Mouse (Mus musculus): ENCODE measurements around the gene Zdhhc23. TPM values are rescaled to one million over a fixed set of nuclear protein-coding genes. Genes with fewer than 3 reads are reported as not detected.

The Zdhhc23 gene
- polyA plus RNA-seq, 1 experiment: not detected

GRCm38 (mm10) chr16:43979010-43979327, 622 bp downstream of the Zdhhc23 start:
- no peak for TF ChIP-seq GATA1 (IDR thresholded peaks at IDR 0.05; ENCODE audit: low read length)

- no peak for TF ChIP-seq GATA1 (IDR thresholded peaks at IDR 0.05; ENCODE audit: low read length)
Measured at GRCm38 (mm10) chr16:43973606-43974220, 5.9 kb downstream of the Zdhhc23 start.

DNA sequence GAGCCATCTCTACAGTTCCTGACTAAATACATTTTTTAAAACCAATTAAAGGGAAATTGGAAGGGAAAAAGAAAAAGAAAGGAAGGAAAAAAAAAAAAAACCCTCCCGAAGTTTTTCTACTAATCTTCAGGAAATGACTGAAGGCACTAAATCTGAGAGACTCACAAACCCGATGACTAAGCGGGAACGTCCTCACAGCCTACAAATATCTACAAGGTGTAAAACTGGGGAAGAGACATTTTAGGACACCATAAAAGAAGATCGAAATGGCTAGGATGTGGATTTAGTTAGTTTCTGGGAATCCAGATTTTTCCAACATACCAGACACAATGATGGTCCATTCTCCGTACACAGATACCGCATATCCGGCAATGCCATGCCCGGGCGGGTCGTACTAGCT, 6.4 kb downstream of the Zdhhc23 start:
- no peak for TF ChIP-seq GATA1 (IDR thresholded peaks at IDR 0.05; ENCODE audit: low read length)

DNA sequence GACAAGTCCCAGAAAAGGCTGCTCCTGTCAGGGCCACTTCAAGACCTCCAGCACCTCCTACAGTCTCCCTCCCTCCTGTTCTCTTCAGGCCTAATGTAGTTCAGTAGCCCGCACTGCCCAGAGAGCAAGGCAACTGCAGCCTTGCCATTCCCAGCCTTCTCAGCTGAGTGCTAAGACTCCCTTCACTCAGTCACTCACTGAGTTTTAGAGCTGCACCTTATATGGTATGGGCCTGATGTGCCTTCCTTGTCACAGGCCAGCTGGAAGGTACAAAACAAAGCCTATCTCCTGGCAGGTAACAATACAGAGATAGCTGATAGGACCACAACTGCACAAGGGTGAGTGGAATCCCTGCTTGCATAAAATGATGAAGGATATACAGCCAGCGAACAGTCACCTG, 7.2 kb downstream of the Zdhhc23 start:
- no peak for TF ChIP-seq GATA1 (IDR thresholded peaks at IDR 0.05; ENCODE audit: low read length)

DNA sequence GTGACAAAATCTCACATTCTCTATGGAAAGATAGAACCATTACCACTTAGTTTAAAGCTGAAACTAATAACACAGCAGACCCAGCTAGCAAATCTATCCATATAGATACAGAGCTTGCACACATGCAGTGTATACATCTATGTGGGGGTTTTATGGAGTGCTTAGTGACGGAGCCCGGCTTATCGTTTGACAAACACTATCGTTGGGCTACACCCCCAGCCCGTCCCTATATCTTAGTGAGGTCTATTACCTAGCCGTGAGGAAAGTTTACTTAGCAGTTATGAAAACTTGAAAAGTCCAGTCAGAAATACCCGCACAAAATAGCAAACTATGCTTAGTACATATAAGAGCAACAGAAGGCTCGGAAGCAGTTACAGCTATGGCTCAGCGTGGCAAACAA, 7.8 kb downstream of the Zdhhc23 start:
- no peak for TF ChIP-seq GATA1 (IDR thresholded peaks at IDR 0.05; ENCODE audit: low read length)

DNA sequence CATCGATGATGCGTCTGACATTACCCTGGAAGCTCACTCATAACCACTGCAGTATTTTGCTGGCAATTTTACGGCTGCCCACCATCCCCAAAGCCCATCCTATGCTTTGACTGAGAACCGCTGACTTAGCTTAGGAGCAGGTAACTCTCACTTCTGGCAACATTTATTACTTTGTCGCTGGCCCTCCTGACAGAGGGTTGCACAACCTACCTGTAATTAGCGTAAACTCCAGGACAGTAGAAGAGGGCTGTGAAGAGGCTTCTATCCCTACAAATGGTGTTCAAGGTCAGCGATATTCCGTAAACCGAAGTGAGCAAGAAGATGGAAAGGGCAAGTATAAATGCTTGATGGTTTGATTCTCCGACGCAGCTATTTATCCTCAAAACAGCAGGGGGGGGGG, 8.4 kb downstream of the Zdhhc23 start:
- no peak for TF ChIP-seq GATA1 (IDR thresholded peaks at IDR 0.05; ENCODE audit: low read length)

- TF ChIP-seq GATA1 (IDR thresholded peaks at IDR 0.05; ENCODE audit: low read length): no peak
Measured at GRCm38 (mm10) chr16:43970426-43970825, 9.2 kb downstream of the Zdhhc23 start.

DNA sequence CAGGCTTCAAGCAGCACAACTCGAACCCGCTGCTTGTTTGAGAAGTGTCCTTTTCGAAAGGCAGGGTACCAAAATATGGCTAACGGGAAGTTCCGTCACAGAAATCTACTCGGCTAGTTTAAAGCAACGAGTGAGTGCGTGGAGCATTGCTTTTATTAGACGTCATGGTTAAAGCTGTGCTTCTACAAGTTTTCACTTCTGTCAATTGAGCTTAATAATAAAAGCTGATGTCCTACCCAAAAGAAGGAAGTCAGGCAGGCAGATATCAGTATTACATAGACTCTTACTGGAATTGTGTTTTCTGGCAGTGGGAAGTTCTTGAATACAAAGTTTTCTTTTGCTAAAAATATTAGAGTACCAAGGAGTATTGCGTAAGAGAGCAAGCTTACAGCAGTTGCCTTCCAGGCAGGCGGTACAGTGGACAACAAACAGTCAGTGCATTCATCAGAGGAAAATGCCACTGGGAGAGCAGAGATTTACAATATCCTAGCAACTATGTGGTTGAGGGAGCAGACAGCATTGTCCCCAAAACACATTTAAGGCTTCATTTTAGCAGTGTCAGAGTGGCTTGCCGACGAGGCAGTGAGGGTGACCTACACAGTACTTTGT, 13.7 kb downstream of the Zdhhc23 start:
- no peak for TF ChIP-seq GATA1 (IDR thresholded peaks at IDR 0.05; ENCODE audit: low read length)

DNA sequence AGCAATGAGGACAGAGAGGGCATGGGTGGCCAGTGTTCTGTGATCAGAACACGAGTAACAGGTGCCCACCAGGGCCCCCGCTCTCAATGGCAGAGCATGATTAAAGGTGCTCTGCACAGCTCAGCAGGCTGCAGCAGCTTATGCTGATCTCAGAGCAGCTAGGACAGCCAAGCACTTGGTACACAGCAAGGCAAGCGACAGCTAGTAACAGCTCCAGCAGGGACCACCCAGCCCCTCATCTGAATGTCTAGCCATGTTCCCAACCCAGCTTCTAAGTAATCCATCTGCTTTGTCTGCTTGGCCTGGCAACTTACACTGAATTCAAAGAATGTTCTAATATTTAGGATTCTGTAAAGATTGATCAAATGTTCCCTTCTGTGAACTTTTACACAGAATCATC, 15.8 kb downstream of the Zdhhc23 start:
- TF ChIP-seq GATA1 (IDR thresholded peaks at IDR 0.05; ENCODE audit: low read length): no peak

- TF ChIP-seq GATA1 (IDR thresholded peaks at IDR 0.05; ENCODE audit: low read length): no peak
Measured at GRCm38 (mm10) chr16:43963291-43963690, 16.3 kb downstream of the Zdhhc23 start.

GRCm38 (mm10) chr16:43958038-43958437, 21.6 kb downstream of the Zdhhc23 start:
- TF ChIP-seq GATA1 (IDR thresholded peaks at IDR 0.05; ENCODE audit: low read length): no peak

DNA sequence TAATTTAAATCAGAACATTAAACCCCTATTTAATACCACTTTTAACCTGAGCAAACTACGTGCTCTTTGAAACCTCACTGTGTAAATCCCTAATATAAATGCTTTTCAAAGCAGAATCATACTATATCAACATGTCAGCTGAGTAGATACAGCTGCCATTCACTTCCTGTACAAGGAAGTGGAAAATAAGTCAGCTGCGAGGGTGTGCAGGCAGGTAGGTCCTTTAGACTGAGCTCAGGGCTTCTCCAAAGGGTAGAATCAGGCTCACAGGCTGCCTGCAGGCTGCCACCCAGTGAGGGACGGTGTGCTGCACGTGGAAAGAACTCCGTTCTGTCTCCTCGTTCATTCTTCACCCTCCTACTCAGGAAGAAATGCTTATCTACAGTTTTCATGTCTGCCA, 24.7 kb downstream of the Zdhhc23 start:
- no peak for TF ChIP-seq GATA1 (IDR thresholded peaks at IDR 0.05; ENCODE audit: low read length)

DNA sequence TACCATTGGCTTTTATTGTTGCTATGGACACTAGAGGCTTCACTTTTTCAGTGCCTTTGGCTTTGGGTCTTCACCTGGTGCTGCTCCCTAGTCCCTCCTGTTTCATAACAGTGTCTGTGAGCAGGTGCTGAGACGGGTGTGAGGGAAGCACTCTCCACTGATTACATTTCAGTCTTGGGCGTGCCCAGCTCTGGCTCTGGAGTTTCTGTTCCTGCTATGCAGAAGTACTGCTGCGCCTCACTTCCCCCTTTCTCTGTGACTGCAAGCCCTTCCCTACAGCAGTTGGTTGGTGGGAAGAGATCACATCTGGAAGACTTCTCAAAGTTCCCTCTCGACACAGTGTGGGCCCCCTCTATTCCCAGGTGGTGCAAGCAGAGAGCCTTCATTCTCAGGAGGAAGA, 28.0 kb downstream of the Zdhhc23 start:
- TF ChIP-seq GATA1 (IDR thresholded peaks at IDR 0.05; ENCODE audit: low read length): no peak

- no peak for TF ChIP-seq GATA1 (IDR thresholded peaks at IDR 0.05; ENCODE audit: low read length)
Measured at GRCm38 (mm10) chr16:43945869-43946268, 33.7 kb downstream of the Zdhhc23 start.

DNA sequence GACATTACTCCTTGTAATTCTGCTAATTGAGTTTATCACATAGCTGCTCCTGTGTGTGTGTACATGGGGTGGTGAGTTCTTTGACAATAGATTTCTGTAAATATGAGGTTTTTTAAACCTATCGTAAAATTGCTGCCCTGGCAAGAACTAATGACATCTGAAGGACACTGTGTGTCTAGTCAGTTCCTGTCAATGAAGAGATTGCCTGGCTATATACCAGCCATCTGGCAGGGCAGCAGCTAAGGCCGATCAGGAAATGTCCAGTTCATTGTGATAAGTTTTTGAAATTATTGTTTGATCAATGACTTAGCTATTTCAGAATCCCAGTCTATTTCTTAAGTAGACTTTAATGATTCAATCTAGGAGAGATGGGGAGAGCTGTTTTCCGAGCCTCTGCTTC, 34.2 kb downstream of the Zdhhc23 start:
- TF ChIP-seq GATA1 (IDR thresholded peaks at IDR 0.05; ENCODE audit: low read length): no peak

DNA sequence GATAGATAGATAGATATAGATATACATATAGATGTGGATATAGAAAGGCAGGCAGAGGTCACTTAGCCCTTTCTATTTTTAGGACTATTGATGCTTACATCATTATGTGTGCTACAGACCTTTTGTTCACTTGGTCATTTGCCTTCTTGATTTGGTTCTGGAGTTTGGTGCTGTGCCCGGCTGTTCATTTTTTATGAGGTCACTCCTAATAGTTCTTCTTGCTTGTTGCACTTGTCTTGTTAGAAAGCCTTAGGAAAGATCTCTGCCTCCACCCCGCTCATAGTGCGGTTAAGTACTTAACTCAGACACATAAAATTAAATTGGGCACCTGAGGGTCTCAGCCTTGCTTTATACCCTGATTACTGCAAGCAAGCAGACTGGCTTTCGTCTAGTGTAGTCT, 38.7 kb downstream of the Zdhhc23 start:
- TF ChIP-seq GATA1 (IDR thresholded peaks at IDR 0.05; ENCODE audit: low read length): no peak

GRCm38 (mm10) chr16:43935892-43936291, 43.7 kb downstream of the Zdhhc23 start:
- no peak for TF ChIP-seq GATA1 (IDR thresholded peaks at IDR 0.05; ENCODE audit: low read length)

DNA sequence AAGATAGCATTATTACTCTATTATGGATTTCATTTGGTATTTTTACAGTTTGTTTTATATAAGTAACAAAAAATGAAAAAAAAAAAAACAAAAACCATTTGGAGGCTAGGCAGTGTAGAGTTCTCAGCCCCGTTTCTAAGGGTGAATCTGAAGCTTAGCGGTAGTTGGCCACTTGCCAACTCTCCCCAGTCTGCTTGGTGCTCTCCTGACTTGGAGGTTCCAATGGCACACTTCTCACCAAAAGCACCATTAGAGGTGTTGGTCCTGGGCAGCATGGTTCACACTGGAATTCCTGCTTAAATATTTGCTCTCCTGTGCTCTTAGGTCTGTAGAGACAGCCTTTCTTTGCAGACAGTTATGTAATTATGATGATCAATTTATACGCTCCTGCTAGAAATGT, 44.2 kb downstream of the Zdhhc23 start:
- no peak for TF ChIP-seq GATA1 (IDR thresholded peaks at IDR 0.05; ENCODE audit: low read length)

Data from G1E-ER4 (cell line).